Mouse (Mus musculus) MEL (cell line): Measurements from ENCODE around the gene Fgb. TPM values are rescaled to one million over a fixed set of nuclear protein-coding genes. Genes with fewer than 3 reads are reported as not detected.
A peak's percentile ranks its signal among the peaks of the same experiment; 100 is the strongest.

ENCODE experiments used
- DNase-seq: peaks from one replicate; pipeline ENCODE4 v3.0.0; 2011; ENCODE audit warnings: low read depth, low spot score
- H3K27ac ChIP-seq: 2 replicates; pipeline ENCODE4 v1.5.1; 2012; ENCODE audit warnings: low read depth, mild to moderate bottlenecking, control low read depth, low read length, moderate library complexity; ENCODE audit not compliant: control insufficient read depth
- H3K27me3 ChIP-seq, 2 experiments: fragments of 150-350 bp in 1 of 2; sonication (generic) in 1 of 2; 2 replicates each; pipeline ENCODE4 v1.6.1; 2012; ENCODE audit warnings: low read length in 2 of 2, mild to moderate bottlenecking in 2 of 2, improper control_type of control experiment in 1 of 2, moderate library complexity in 1 of 2; ENCODE audit not compliant: insufficient read depth in 2 of 2, control insufficient read depth in 1 of 2
- H3K36me3 ChIP-seq, 2 experiments: 2 replicates each; pipeline ENCODE4 v1.6.1; 2012 to 2014; ENCODE audit warnings: low read length in 2 of 2, improper control_type of control experiment in 1 of 2, inconsistent platforms in 1 of 2, mild to moderate bottlenecking in 1 of 2; ENCODE audit not compliant: insufficient read depth in 2 of 2, control insufficient read depth in 1 of 2
- H3K4me1 ChIP-seq, 2 experiments: fragments of 150-350 bp in 1 of 2; sonication (generic) in 1 of 2; 2 replicates each; pipeline ENCODE4 v1.6.1; 2012; ENCODE audit warnings: low read length in 2 of 2, improper control_type of control experiment in 1 of 2, mild to moderate bottlenecking in 1 of 2; ENCODE audit not compliant: insufficient read depth in 2 of 2, control insufficient read depth in 1 of 2
- H3K4me3 ChIP-seq, 2 experiments: fragments of 150-350 bp in 1 of 2; sonication (generic) in 1 of 2; 2 replicates each; pipeline ENCODE4 v1.5.1; 2012; ENCODE audit warnings: low read depth in 2 of 2, low read length in 2 of 2, mild to moderate bottlenecking in 2 of 2, moderate library complexity in 2 of 2, control low read depth in 1 of 2, improper control_type of control experiment in 1 of 2; ENCODE audit not compliant: control insufficient read depth in 1 of 2, insufficient read depth in 1 of 2
- H3K79me2 ChIP-seq: 2 replicates; pipeline ENCODE4 v1.6.1; 2012; ENCODE audit warnings: mild to moderate bottlenecking, low read length, moderate library complexity; ENCODE audit not compliant: control insufficient read depth, poor library complexity, insufficient read depth
- H3K9ac ChIP-seq: 2 replicates; pipeline ENCODE4 v1.6.1; 2012; ENCODE audit warnings: low read depth, mild to moderate bottlenecking, control low read depth, low read length, moderate library complexity; ENCODE audit not compliant: control insufficient read depth, poor library complexity, severe bottlenecking
- H3K9me3 ChIP-seq: fragments of 150-350 bp; sonication (generic); replicated peaks from 2 replicates; pipeline ENCODE4 v1.6.1; 2012; ENCODE audit warnings: mild to moderate bottlenecking, low read length, improper control_type of control experiment, moderate library complexity; ENCODE audit not compliant: insufficient read depth
- BHLHE40 ChIP-seq: IDR thresholded peaks from 2 replicates; pipeline ENCODE4 v1.6.1; 2012; ENCODE audit warnings: low read depth, mild to moderate bottlenecking, inconsistent platforms, low read length, improper control_type of control experiment, borderline replicate concordance
- CHD2 ChIP-seq: IDR thresholded peaks from 2 replicates; pipeline ENCODE4 v1.6.1; 2011; ENCODE audit warnings: low read length, improper control_type of control experiment
- CTCF ChIP-seq, 3 experiments: IDR thresholded peaks in 2 of 3; conservative IDR thresholded peaks in 1 of 3; 2 replicates each; pipeline ENCODE4 v1.5.1; 2011 to 2012; ENCODE audit warnings: low read length in 3 of 3, low read depth in 2 of 3, mild to moderate bottlenecking in 2 of 3, improper control_type of control experiment in 1 of 3, inconsistent platforms in 1 of 3, mixed read lengths in 1 of 3, moderate library complexity in 1 of 3; ENCODE audit not compliant: control insufficient read depth in 1 of 3, insufficient read depth in 1 of 3, poor library complexity in 1 of 3, severe bottlenecking in 1 of 3
- E2F4 ChIP-seq: IDR thresholded peaks from 2 replicates; pipeline ENCODE4 v1.6.1; 2011; ENCODE audit warnings: low read depth, low read length, improper control_type of control experiment, borderline replicate concordance
- EP300 ChIP-seq, 2 experiments: IDR thresholded peaks; 2 replicates each; pipeline ENCODE4 v1.6.1; 2011; ENCODE audit warnings: improper control_type of control experiment in 2 of 2, low read length in 2 of 2, low read depth in 1 of 2, mild to moderate bottlenecking in 1 of 2
- GABPA ChIP-seq: IDR thresholded peaks from 2 replicates; pipeline ENCODE4 v1.6.1; 2012; ENCODE audit warnings: low read depth, mild to moderate bottlenecking, inconsistent platforms, low read length, improper control_type of control experiment, moderate library complexity
- JUND ChIP-seq: IDR thresholded peaks from 2 replicates; pipeline ENCODE4 v1.6.1; 2011; ENCODE audit warnings: low read depth, mild to moderate bottlenecking, improper control_type of control experiment, low read length
- KAT2A ChIP-seq: conservative IDR thresholded peaks from 2 replicates; pipeline ENCODE4 v1.6.1; 2012; ENCODE audit warnings: low read depth, low read length, improper control_type of control experiment, inconsistent platforms
- MAX ChIP-seq: IDR thresholded peaks from 2 replicates; pipeline ENCODE4 v1.6.1; 2011; ENCODE audit warnings: low read length, improper control_type of control experiment
- MAZ ChIP-seq: IDR thresholded peaks from 2 replicates; pipeline ENCODE4 v1.6.1; 2012; ENCODE audit warnings: low read depth, mild to moderate bottlenecking, inconsistent platforms, low read length, improper control_type of control experiment
- MXI1 ChIP-seq: IDR thresholded peaks from 2 replicates; pipeline ENCODE4 v1.6.1; 2011; ENCODE audit warnings: mild to moderate bottlenecking, low read depth, low read length, improper control_type of control experiment
- MYC ChIP-seq: IDR thresholded peaks from 2 replicates; pipeline ENCODE4 v1.6.1; 2011; ENCODE audit warnings: low read depth, mild to moderate bottlenecking, low read length, improper control_type of control experiment, moderate library complexity
- NELFE ChIP-seq: IDR thresholded peaks from 2 replicates; pipeline ENCODE4 v1.6.1; 2011; ENCODE audit warnings: low read depth, low read length, improper control_type of control experiment
- NRF1 ChIP-seq: IDR thresholded peaks from 2 replicates; pipeline ENCODE4 v1.6.1; 2014; ENCODE audit warnings: low read depth, mild to moderate bottlenecking, inconsistent platforms, low read length, improper control_type of control experiment, moderate library complexity; ENCODE audit not compliant: poor library complexity, insufficient read depth, severe bottlenecking
- POLR2A ChIP-seq, 2 experiments: IDR thresholded peaks; 2 replicates each; pipeline ENCODE4 v1.6.1; 2011 to 2012; ENCODE audit warnings: low read length in 2 of 2, mild to moderate bottlenecking in 2 of 2, control low read depth in 1 of 2, improper control_type of control experiment in 1 of 2, low read depth in 1 of 2, moderate library complexity in 1 of 2; ENCODE audit not compliant: control insufficient read depth in 1 of 2, insufficient read depth in 1 of 2, poor library complexity in 1 of 2
- RAD21 ChIP-seq: IDR thresholded peaks from 2 replicates; pipeline ENCODE4 v1.6.1; 2011; ENCODE audit warnings: mild to moderate bottlenecking, low read depth, low read length, improper control_type of control experiment
- SIN3A ChIP-seq: IDR thresholded peaks from 2 replicates; pipeline ENCODE4 v1.6.1; 2012; ENCODE audit warnings: low read length, improper control_type of control experiment, inconsistent platforms
- SMC3 ChIP-seq: IDR thresholded peaks from 2 replicates; pipeline ENCODE4 v1.6.1; 2011; ENCODE audit warnings: low read depth, low read length, improper control_type of control experiment
- TCF12 ChIP-seq: IDR thresholded peaks from 2 replicates; pipeline ENCODE4 v1.6.1; 2014; ENCODE audit warnings: low read depth, mild to moderate bottlenecking, inconsistent platforms, low read length, improper control_type of control experiment, moderate library complexity
- UBTF ChIP-seq: IDR thresholded peaks from 2 replicates; pipeline ENCODE4 v1.6.1; 2012; ENCODE audit warnings: low read depth, mild to moderate bottlenecking, inconsistent platforms, low read length, improper control_type of control experiment, moderate library complexity, borderline replicate concordance; ENCODE audit not compliant: insufficient read depth
- USF1 ChIP-seq: IDR thresholded peaks from 2 replicates; pipeline ENCODE4 v1.6.1; 2014; ENCODE audit warnings: low read depth, mild to moderate bottlenecking, inconsistent platforms, low read length, improper control_type of control experiment, moderate library complexity
- ZC3H11A ChIP-seq: IDR thresholded peaks from 2 replicates; pipeline ENCODE4 v1.6.1; 2012; ENCODE audit warnings: low read depth, mild to moderate bottlenecking, inconsistent platforms, low read length, improper control_type of control experiment
- ZKSCAN1 ChIP-seq: IDR thresholded peaks from 2 replicates; pipeline ENCODE4 v1.6.1; 2012; ENCODE audit warnings: low read depth, mild to moderate bottlenecking, inconsistent platforms, low read length, improper control_type of control experiment, moderate library complexity
- ZMIZ1 ChIP-seq: IDR thresholded peaks from 2 replicates; pipeline ENCODE4 v1.6.1; 2012; ENCODE audit warnings: low read depth, mild to moderate bottlenecking, inconsistent platforms, low read length, improper control_type of control experiment, moderate library complexity
- ZNF384 ChIP-seq: IDR thresholded peaks from 2 replicates; pipeline ENCODE4 v1.6.1; 2012; ENCODE audit warnings: low read depth, mild to moderate bottlenecking, inconsistent platforms, low read length, improper control_type of control experiment
- polyA plus RNA-seq, 2 experiments: library from polyadenylated mRNA; stranded (reverse) in 1 of 2; unstranded in 1 of 2; fragments of >175 nt in 1 of 2; fragments of >200 nt in 1 of 2; gene quantifications; 2 replicates each; pipeline versions ENCODE4 v1.2.1 to v1.2.4; 2012; ENCODE audit warnings: low replicate concordance in 2 of 2, low read depth in 1 of 2; ENCODE audit not compliant: insufficient read length in 2 of 2, insufficient read depth in 1 of 2, missing spikeins in 1 of 2
- total RNA-seq: library from RNA; depleted of rRNA; stranded (reverse); fragments of 300-350 nt; gene quantifications from 2 replicates; pipeline ENCODE4 v1.2.3, GENCODE M21; 2012

The Fgb gene
- total and polyA plus RNA-seq, 3 experiments: not detected

DNA sequence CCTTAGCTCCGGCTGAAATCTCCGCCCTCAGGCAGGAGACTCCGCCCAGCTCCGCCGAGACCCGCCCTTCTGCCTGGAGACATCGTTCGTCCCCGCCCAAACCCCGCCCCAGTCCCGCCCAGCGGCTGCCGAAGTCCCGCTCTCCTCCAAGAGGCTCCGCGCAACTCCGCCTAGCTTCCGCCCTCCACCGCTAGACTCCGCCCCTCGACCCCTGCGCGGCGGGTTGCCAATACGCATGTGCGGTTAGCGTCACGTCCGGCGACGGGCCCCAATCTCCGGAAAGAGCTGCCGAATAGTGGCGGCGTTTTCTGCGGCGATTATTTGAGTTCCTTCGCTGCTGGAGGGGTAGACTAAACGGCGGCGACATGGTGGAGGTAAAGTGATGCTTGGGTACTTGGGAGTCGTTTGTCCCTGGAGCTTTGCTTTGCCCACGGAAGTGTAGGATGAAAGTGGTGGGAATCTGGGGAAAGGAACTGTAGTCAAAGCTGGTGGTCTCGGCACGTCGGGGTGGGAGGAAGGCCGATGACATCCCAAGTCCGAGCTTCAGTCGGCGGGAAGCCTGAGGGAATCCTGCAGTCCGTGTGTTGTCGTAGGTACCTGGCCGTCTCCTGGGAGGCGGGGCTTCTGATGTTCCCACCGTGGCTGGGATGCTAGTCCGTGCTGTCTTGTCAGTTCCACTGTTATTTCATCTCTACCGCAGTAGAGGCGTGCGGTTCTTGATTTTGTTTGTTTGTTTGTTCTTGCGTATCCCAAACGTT lies 5.8 kb upstream of the Fgb start, which contains the start of gene Plrg1 (continued):
- no peak for TF ChIP-seq TCF12
- TF ChIP-seq ZKSCAN1: no peak
- no peak for TF ChIP-seq ZNF384
- TF ChIP-seq, all 39 proteins: peak for 10

GRCm38 (mm10) chr3:83054759-83055158 lies 5.1 kb upstream of the Fgb start:
- Histone ChIP-seq H3K36me3 (peaks cover 0 to 6% of the 10 kb centered on the region in 2 experiments; a peak in 3 of 4 replicates), H3K4me1 (peaks cover 0 to 5% of the 10 kb centered on the region in 2 experiments; a peak in 1 of 4 replicates), H3K9ac (peak overlapping the region; percentile 23), H3K27ac (no peak overlapping the region; the same call in 1 of the 2 replicates), H3K4me3 (peak overlapping the region; percentile 53 to 70), H3K9me3 (no peaks in the 10 kb centered on the region), H3K79me2 (peaks cover 12% of the 10 kb centered on the region), H3K27me3 (no peaks in the 10 kb centered on the region; a peak in 1 of 4 replicates)
- no peak for DNase-seq
- no peak for TF ChIP-seq NRF1
- no peak for TF ChIP-seq CHD2
- no peak for TF ChIP-seq MAZ
- TF ChIP-seq BHLHE40: no peak
- no peak for TF ChIP-seq RAD21
- no peak for TF ChIP-seq UBTF
- TF ChIP-seq SIN3A: 0 out of 2 replicates have a peak, but pooled peaks have one; percentile 9
- no peak for TF ChIP-seq JUND
- TF ChIP-seq GABPA: no peak
- peak; percentile 17; the same call in 1 of the 2 replicates for TF ChIP-seq MXI1
- no peak for TF ChIP-seq ZMIZ1
- TF ChIP-seq MAX: no peak; the same call in 1 of the 2 replicates
- TF ChIP-seq NELFE: no peak
- TF ChIP-seq EP300 (IDR thresholded peaks at IDR 0.05; ENCODE audit: low read depth in 1 of 2, low read length in 2 of 2): no peak
- peak; percentile 75 for TF ChIP-seq ZNF384
- no peak for TF ChIP-seq POLR2A (IDR thresholded peaks at IDR 0.05; ENCODE audit: control insufficient read depth in 1 of 2, insufficient read depth in 1 of 2, low read depth in 1 of 2, low read length in 2 of 2, poor library complexity in 1 of 2)
- TF ChIP-seq KAT2A: no peak
- no peak for TF ChIP-seq SMC3
- TF ChIP-seq MYC: no peak
- no peak for TF ChIP-seq USF1
- TF ChIP-seq E2F4: no peak
- no peak for TF ChIP-seq CTCF (IDR thresholded peaks at IDR 0.05 in 2 of 3, conservative IDR thresholded peaks at IDR 0.05 in 1 of 3; ENCODE audit: control insufficient read depth in 1 of 3, insufficient read depth in 1 of 3, low read depth in 2 of 3, low read length in 3 of 3, poor library complexity in 1 of 3, severe bottlenecking in 1 of 3)
- TF ChIP-seq ZC3H11A: no peak
